8 mouse cellular contexts compared by ENCODE assay signal in the genomic region with DNA sequence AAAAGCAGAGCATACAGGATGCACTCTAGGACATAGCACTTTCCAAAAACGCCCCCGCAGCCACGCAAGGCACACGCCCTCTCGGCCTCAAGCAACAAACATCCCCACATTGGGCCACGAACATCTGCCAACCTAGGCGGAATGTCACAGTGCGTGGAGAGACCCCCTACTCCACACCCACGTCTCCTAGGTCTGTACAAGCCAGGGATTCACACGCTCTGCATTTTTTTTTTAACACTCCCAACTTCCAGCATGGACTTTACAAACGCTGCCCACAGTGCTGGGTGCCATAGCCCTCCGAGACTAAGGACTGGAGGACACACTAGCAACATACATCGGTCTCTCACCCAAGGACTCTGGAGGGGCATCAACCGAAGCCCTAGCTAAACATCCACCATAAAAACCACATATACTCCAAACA. TPM values are rescaled to one million over a fixed set of nuclear protein-coding genes. Genes with fewer than 3 reads are reported as not detected.
A peak's percentile ranks its signal among the peaks of the same experiment; 100 is the strongest.
DNase-seq lines count a peak whose midpoint lies in the region; ATAC-seq and TF ChIP-seq lines count a peak whose summit lies in the region.

No protein-coding gene starts in this region.

- 7% methylated on average over 14 of the region's 14 CpGs for WGBS in heart, embryonic 15.5 days
- WGBS in liver, embryonic 12.5 days (ENCODE audit: insufficient replicate concordance) = 16% methylated on average over 14 of the region's 14 CpGs
- whole genome bisulfite sequencing in stomach, embryonic 16.5 days = 5% methylated on average over 14 of the region's 14 CpGs

- peak; percentile 53 for DNase-seq in gastrocnemius, adult 2 months
- no peak for DNase-seq in gastrocnemius, adult 18-20 months (ENCODE audit: low spot score)
- no peak for DNase-seq in cerebellum, adult 11 months

- no peak for TF ChIP-seq EP300 in ES-Bruce4 (IDR thresholded peaks at IDR 0.05; ENCODE audit: insufficient read depth, low read depth, low read length)

- TF ChIP-seq POLR2A in ES-Bruce4 (IDR thresholded peaks at IDR 0.05; ENCODE audit: insufficient read depth, low read length) = no peak

- H3K4me1 ChIP-seq in ES-Bruce4 (ENCODE audit: control insufficient read depth, insufficient read depth, low read length) = peaks cover 8% of the 10 kb centered on the region
- H3K4me1 ChIP-seq in heart, embryonic 15.5 days (replicated peaks) = peaks cover 65% of the 10 kb centered on the region
- H3K4me1 ChIP-seq in liver, embryonic 12.5 days = peaks cover 70% of the 10 kb centered on the region
- peaks cover 53% of the 10 kb centered on the region for H3K4me1 ChIP-seq in stomach, embryonic 16.5 days (ENCODE audit: control insufficient read depth, insufficient read depth, low read length)

- H3K9ac ChIP-seq in ES-Bruce4 (ENCODE audit: low read depth, poor library complexity, severe bottlenecking) = peak overlapping the region; percentile 67
- H3K9ac ChIP-seq in heart, embryonic 15.5 days = peak overlapping the region; percentile 58
- H3K9ac ChIP-seq in liver, embryonic 12.5 days = peak overlapping the region; percentile 23; the same call in 1 of the 2 replicates
- H3K9ac ChIP-seq in stomach, embryonic 16.5 days (ENCODE audit: low read length) = peak overlapping the region; percentile 88

- intact Hi-C loops in gastrocnemius, adult 2 months (cut with DNase I) = no loop called here

- ATAC-seq in heart, embryonic 15.5 days (replicated peaks; ENCODE audit: insufficient number of reproducible peaks, insufficient read depth, low FRiP score, low read depth) = no peak
- no peak for ATAC-seq in liver, embryonic 12.5 days
- ATAC-seq in stomach, embryonic 16.5 days (ENCODE audit: insufficient read depth, low FRiP score) = no peak
- no peak for ATAC-seq in megakaryocyte progenitor cell, adult 5-6 weeks (replicated peaks; ENCODE audit: poor library complexity)

- peak overlapping the region; percentile 92 for H3K4me2 ChIP-seq in heart, embryonic 15.5 days
- H3K4me2 ChIP-seq in liver, embryonic 12.5 days = peak overlapping the region; percentile 91
- peak overlapping the region; percentile 69 for H3K4me2 ChIP-seq in stomach, embryonic 16.5 days (ENCODE audit: low read depth, low read length)

- H3K36me3 ChIP-seq in ES-Bruce4 (ENCODE audit: control insufficient read depth, insufficient read depth, low read length, poor library complexity, severe bottlenecking) = no peaks in the 10 kb centered on the region
- H3K36me3 ChIP-seq in heart, embryonic 15.5 days = no peaks in the 10 kb centered on the region
- H3K36me3 ChIP-seq in liver, embryonic 12.5 days = no peaks in the 10 kb centered on the region
- H3K36me3 ChIP-seq in stomach, embryonic 16.5 days (ENCODE audit: control insufficient read depth, insufficient read depth, low read length) = 0 out of 2 replicates have a peak, but pooled peaks cover 3% of the 10 kb centered on the region

- H3K27ac ChIP-seq in gastrocnemius, adult 2 months = peak overlapping the region; percentile 99
- H3K27ac ChIP-seq in ES-Bruce4 (ENCODE audit: insufficient read depth, low read length) = peak overlapping the region; percentile 77
- H3K27ac ChIP-seq in heart, embryonic 15.5 days = peak overlapping the region; percentile 96
- H3K27ac ChIP-seq in liver, embryonic 12.5 days = peak overlapping the region; percentile 75; the same call in 1 of the 2 replicates
- peak overlapping the region; percentile 99 for H3K27ac ChIP-seq in stomach, embryonic 16.5 days (ENCODE audit: low read length)

- TF ChIP-seq CTCF in gastrocnemius, adult 2 months (IDR thresholded peaks at IDR 0.05) = no peak
- no peak for TF ChIP-seq CTCF in ES-Bruce4 (IDR thresholded peaks at IDR 0.05; ENCODE audit: low read depth, low read length)

- peak overlapping the region; percentile 76 for H3K4me3 ChIP-seq in gastrocnemius, adult 2 months
- H3K4me3 ChIP-seq in ES-Bruce4 (ENCODE audit: low read depth, low read length) = peak overlapping the region; percentile 83
- peak overlapping the region; percentile 58 for H3K4me3 ChIP-seq in heart, embryonic 15.5 days
- H3K4me3 ChIP-seq in liver, embryonic 12.5 days = peak overlapping the region; percentile 59
- peak overlapping the region; percentile 67 for H3K4me3 ChIP-seq in stomach, embryonic 16.5 days (replicated peaks; ENCODE audit: low read length)

- no peaks in the 10 kb centered on the region for H3K27me3 ChIP-seq in ES-Bruce4 (ENCODE audit: control insufficient read depth, insufficient read depth, low read length, poor library complexity, severe bottlenecking)
- H3K27me3 ChIP-seq in heart, embryonic 15.5 days = peaks cover 44% of the 10 kb centered on the region
- peaks cover 100% of the 10 kb centered on the region for H3K27me3 ChIP-seq in liver, embryonic 12.5 days (replicated peaks)
- no peaks in the 10 kb centered on the region for H3K27me3 ChIP-seq in stomach, embryonic 16.5 days (ENCODE audit: control insufficient read depth, insufficient read depth, low read length)

- H3K9me3 ChIP-seq in ES-Bruce4 (replicated peaks; ENCODE audit: control insufficient read depth, insufficient read depth, low read length, poor library complexity, severe bottlenecking) = no peaks in the 10 kb centered on the region
- H3K9me3 ChIP-seq in heart, embryonic 15.5 days (replicated peaks) = no peaks in the 10 kb centered on the region
- H3K9me3 ChIP-seq in liver, embryonic 12.5 days (replicated peaks) = no peaks in the 10 kb centered on the region
- no peaks in the 10 kb centered on the region for H3K9me3 ChIP-seq in stomach, embryonic 16.5 days (replicated peaks; ENCODE audit: control insufficient read depth, low read length)

RNA-seq across cellular contexts. Expression of gene Rarg, which starts 11.8 kb away (rescaled TPM):
- total RNA-seq in gastrocnemius, adult 2 months (2021) = 10 to 100 TPM in 1 of 2 experiments, 1 to 10 TPM in 1; 9.9 to 11.9 TPM
- total RNA-seq in gastrocnemius, adult 18-20 months (2021) = 10 to 100 TPM in 1 of 2 experiments, 1 to 10 TPM in 1; 5.9 to 11.6 TPM
- polyA plus RNA-seq in ES-Bruce4 (2011; ENCODE audit: insufficient read depth, insufficient read length, low read depth, missing spikeins) = 38.6 and 42.7 TPM in 2 replicates
- polyA plus RNA-seq in heart, embryonic 15.5 days (2015; fragmentation: Nextera tagmentation; extraction: Ambion mirVana) = 7.9 and 15.8 TPM in 2 replicates
- polyA plus RNA-seq in liver, embryonic 12.5 days (2016; fragmentation: Nextera tagmentation; extraction: Ambion mirVana) = 4.4 and 4.9 TPM in 2 replicates
- 41.2 and 48.6 TPM in 2 replicates for polyA plus RNA-seq in stomach, embryonic 16.5 days (2015; fragmentation: Nextera tagmentation; extraction: Ambion mirVana)
- 4.1 and 4.8 TPM in 2 replicates for total RNA-seq in megakaryocyte progenitor cell, adult 5-6 weeks (2015)
- 3.9 and 4.2 TPM in 2 replicates for total RNA-seq in megakaryocyte progenitor cell, adult 5-6 weeks (2017)

RNA-seq across cellular contexts. Expression of gene Itgb7, which starts 13.7 kb away (rescaled TPM):
- total RNA-seq in gastrocnemius, adult 2 months (2021) = 1 to 10 TPM; 1.2 to 1.3 TPM
- 1 to 10 TPM; 1.1 to 1.2 TPM for total RNA-seq in gastrocnemius, adult 18-20 months (2021)
- polyA plus RNA-seq in ES-Bruce4 (2011; ENCODE audit: insufficient read depth, insufficient read length, low read depth, missing spikeins) = 3.1 and 9.7 TPM in 2 replicates
- polyA plus RNA-seq in heart, embryonic 15.5 days (2015; fragmentation: Nextera tagmentation; extraction: Ambion mirVana) = 1.7 and 8.9 TPM in 2 replicates
- 6.4 and 8.9 TPM in 2 replicates for polyA plus RNA-seq in liver, embryonic 12.5 days (2016; fragmentation: Nextera tagmentation; extraction: Ambion mirVana)
- 5.6 and 6.3 TPM in 2 replicates for polyA plus RNA-seq in stomach, embryonic 16.5 days (2015; fragmentation: Nextera tagmentation; extraction: Ambion mirVana)
- total RNA-seq in megakaryocyte progenitor cell, adult 5-6 weeks (2015) = 26.6 and 29.2 TPM in 2 replicates
- total RNA-seq in megakaryocyte progenitor cell, adult 5-6 weeks (2017) = 36.7 and 44.6 TPM in 2 replicates

RNA-seq across cellular contexts. Expression of gene Gm9918, which starts 24.9 kb away (rescaled TPM):
- total RNA-seq in gastrocnemius, adult 2 months (2021) = not detected
- not detected for total RNA-seq in gastrocnemius, adult 18-20 months (2021)
- 0.81 and 1.1 TPM in 2 replicates for polyA plus RNA-seq in ES-Bruce4 (2011; ENCODE audit: insufficient read depth, insufficient read length, low read depth, missing spikeins)
- polyA plus RNA-seq in heart, embryonic 15.5 days (2015; fragmentation: Nextera tagmentation; extraction: Ambion mirVana) = not detected in 2 replicates
- polyA plus RNA-seq in liver, embryonic 12.5 days (2016; fragmentation: Nextera tagmentation; extraction: Ambion mirVana) = not detected in 2 replicates
- polyA plus RNA-seq in stomach, embryonic 16.5 days (2015; fragmentation: Nextera tagmentation; extraction: Ambion mirVana) = 0.16 and 0.28 TPM in 2 replicates
- total RNA-seq in megakaryocyte progenitor cell, adult 5-6 weeks (2015) = not detected in 2 replicates
- total RNA-seq in megakaryocyte progenitor cell, adult 5-6 weeks (2017) = not detected in 2 replicates

RNA-seq across cellular contexts. Expression of gene Mfsd5, which starts 33.8 kb away (rescaled TPM):
- 10 to 100 TPM; 14.2 TPM for total RNA-seq in gastrocnemius, adult 2 months (2021)
- total RNA-seq in gastrocnemius, adult 18-20 months (2021) = 10 to 100 TPM; 15.7 to 16.4 TPM
- 23.2 and 28.0 TPM in 2 replicates for polyA plus RNA-seq in ES-Bruce4 (2011; ENCODE audit: insufficient read depth, insufficient read length, low read depth, missing spikeins)
- 39.3 and 47.4 TPM in 2 replicates for polyA plus RNA-seq in heart, embryonic 15.5 days (2015; fragmentation: Nextera tagmentation; extraction: Ambion mirVana)
- polyA plus RNA-seq in liver, embryonic 12.5 days (2016; fragmentation: Nextera tagmentation; extraction: Ambion mirVana) = 40.8 and 41.6 TPM in 2 replicates
- polyA plus RNA-seq in stomach, embryonic 16.5 days (2015; fragmentation: Nextera tagmentation; extraction: Ambion mirVana) = 71.5 and 83.5 TPM in 2 replicates
- 28.2 and 33.0 TPM in 2 replicates for total RNA-seq in megakaryocyte progenitor cell, adult 5-6 weeks (2015)
- total RNA-seq in megakaryocyte progenitor cell, adult 5-6 weeks (2017) = 17.8 and 25.5 TPM in 2 replicates

RNA-seq across cellular contexts. Expression of gene Csad, which starts 40.9 kb away (rescaled TPM):
- 1 to 10 TPM; 5.8 to 8.8 TPM for total RNA-seq in gastrocnemius, adult 2 months (2021)
- total RNA-seq in gastrocnemius, adult 18-20 months (2021) = 1 to 10 TPM; 5.9 to 7.8 TPM
- 17.8 and 19.3 TPM in 2 replicates for polyA plus RNA-seq in ES-Bruce4 (2011; ENCODE audit: insufficient read depth, insufficient read length, low read depth, missing spikeins)
- 31.1 and 47.9 TPM in 2 replicates for polyA plus RNA-seq in heart, embryonic 15.5 days (2015; fragmentation: Nextera tagmentation; extraction: Ambion mirVana)
- 21.9 and 26.6 TPM in 2 replicates for polyA plus RNA-seq in liver, embryonic 12.5 days (2016; fragmentation: Nextera tagmentation; extraction: Ambion mirVana)
- 47.3 and 50.9 TPM in 2 replicates for polyA plus RNA-seq in stomach, embryonic 16.5 days (2015; fragmentation: Nextera tagmentation; extraction: Ambion mirVana)
- total RNA-seq in megakaryocyte progenitor cell, adult 5-6 weeks (2015) = 6.3 and 10.2 TPM in 2 replicates
- 6.4 and 8.1 TPM in 2 replicates for total RNA-seq in megakaryocyte progenitor cell, adult 5-6 weeks (2017)

Comparison
In these comparisons a context has a peak if more than half of its experiments do, and no peak if none do; other contexts are left out.
1. H3K9ac ChIP-seq: peak in every context shown above with its lines; median percentile 88 in stomach, embryonic 16.5 days; 67 in ES-Bruce4; 58 in heart, embryonic 15.5 days; 23 in liver, embryonic 12.5 days.